17 mouse cellular contexts compared by ENCODE assay signal in the genomic region with DNA sequence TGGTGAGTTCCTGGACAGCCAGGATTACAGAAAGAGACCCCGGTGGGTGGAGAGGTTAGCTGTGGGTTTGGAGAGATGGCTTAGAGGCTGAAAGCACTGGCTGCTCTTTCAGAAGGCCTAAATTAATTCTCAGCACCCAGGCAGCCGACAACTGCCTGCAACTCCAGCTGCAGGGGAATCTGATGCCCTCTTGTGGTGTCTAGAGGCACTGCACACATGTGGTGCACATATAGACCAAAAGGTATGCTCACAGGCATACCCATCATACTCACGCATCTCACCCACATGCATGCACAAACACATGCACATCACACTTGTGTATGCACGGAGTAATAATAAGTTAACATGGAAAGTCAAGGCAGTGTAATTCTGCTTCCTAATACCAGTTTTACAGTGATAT. TPM values are rescaled to one million over a fixed set of nuclear protein-coding genes. Genes with fewer than 3 reads are reported as not detected.
DNase-seq lines count a peak whose midpoint lies in the region; ATAC-seq and TF ChIP-seq lines count a peak whose summit lies in the region.
"Had no signal": no experiment of that assay in that cellular context is flagged by ENCODE, and none has a peak within 500 bp of the region (broad histone marks: within the 10 kb centered on the region; RNA-seq: fewer than 3 reads in every experiment).

No protein-coding gene starts in this region.

- no peaks in the 10 kb centered on the region for H3K27me3 ChIP-seq in intestine, postnatal 0 days (replicated peaks; ENCODE audit: control insufficient read depth, insufficient read depth, low read length)
- no peaks in the 10 kb centered on the region for H3K27me3 ChIP-seq in intestine, embryonic 15.5 days (replicated peaks)
- H3K27me3 ChIP-seq in lung, postnatal 0 days (replicated peaks; ENCODE audit: insufficient read depth, low read length) = no peaks in the 10 kb centered on the region
- H3K27me3 ChIP-seq in ES-Bruce4 (ENCODE audit: control insufficient read depth, insufficient read depth, low read length, poor library complexity, severe bottlenecking) = no peaks in the 10 kb centered on the region
- H3K27me3 ChIP-seq: hindbrain, embryonic 15.5 days; limb, embryonic 15.5 days had no signal

- no peak for TF ChIP-seq EP300 in lung, postnatal 0 days (IDR thresholded peaks at IDR 0.05)
- TF ChIP-seq EP300 in ES-Bruce4 (IDR thresholded peaks at IDR 0.05; ENCODE audit: insufficient read depth, low read depth, low read length) = no peak

- TF ChIP-seq CTCF in intestine, postnatal 0 days (IDR thresholded peaks at IDR 0.05; ENCODE audit: low read depth) = peak; percentile 46
- TF ChIP-seq CTCF in lung, postnatal 0 days (IDR thresholded peaks at IDR 0.05) = peak; percentile 47
- peak; percentile 48 for TF ChIP-seq CTCF in ES-Bruce4 (IDR thresholded peaks at IDR 0.05; ENCODE audit: low read depth, low read length)
- TF ChIP-seq CTCF in brain, embryonic 14.5 days (IDR thresholded peaks at IDR 0.05; ENCODE audit: borderline replicate concordance, extremely low read depth, insufficient read depth, insufficient read length) = peak; percentile 42; the same call in 1 of the 2 replicates

- H3K36me3 ChIP-seq in intestine, postnatal 0 days (ENCODE audit: control insufficient read depth, insufficient read depth) = peaks cover 16% of the 10 kb centered on the region
- H3K36me3 ChIP-seq in intestine, embryonic 15.5 days = peaks cover 10% of the 10 kb centered on the region
- H3K36me3 ChIP-seq in lung, postnatal 0 days (ENCODE audit: insufficient read depth, low read length) = peaks cover 7% of the 10 kb centered on the region; the same call in 1 of the 2 replicates
- H3K36me3 ChIP-seq in ES-Bruce4 (ENCODE audit: control insufficient read depth, insufficient read depth, low read length, poor library complexity, severe bottlenecking) = no peaks in the 10 kb centered on the region

- no peak overlapping the region for H3K9ac ChIP-seq in intestine, postnatal 0 days (ENCODE audit: low read depth, low read length)
- H3K9ac ChIP-seq in intestine, embryonic 15.5 days = no peak overlapping the region
- H3K9ac ChIP-seq in lung, postnatal 0 days (replicated peaks; ENCODE audit: low read depth) = no peak overlapping the region
- no peak overlapping the region for H3K9ac ChIP-seq in ES-Bruce4 (ENCODE audit: low read depth, poor library complexity, severe bottlenecking)
- H3K9ac ChIP-seq: hindbrain, embryonic 15.5 days; limb, embryonic 15.5 days had no signal

- H3K4me1 ChIP-seq in intestine, postnatal 0 days (replicated peaks; ENCODE audit: control insufficient read depth, insufficient read depth, low read length) = no peaks in the 10 kb centered on the region
- no peaks in the 10 kb centered on the region for H3K4me1 ChIP-seq in intestine, embryonic 15.5 days (replicated peaks)
- no peaks in the 10 kb centered on the region for H3K4me1 ChIP-seq in lung, postnatal 0 days (ENCODE audit: insufficient read depth, low read depth, low read length)
- no peaks in the 10 kb centered on the region for H3K4me1 ChIP-seq in ES-Bruce4 (ENCODE audit: control insufficient read depth, insufficient read depth, low read length)
- H3K4me1 ChIP-seq: hindbrain, embryonic 15.5 days; limb, embryonic 15.5 days had no signal

- no peak for ATAC-seq in intestine, postnatal 0 days
- ATAC-seq in intestine, embryonic 15.5 days = no peak
- no peak for ATAC-seq in lung, postnatal 0 days
- ATAC-seq: forebrain, embryonic 14.5 days had no signal

- H3K9me3 ChIP-seq in intestine, postnatal 0 days (ENCODE audit: control insufficient read depth) = no peaks in the 10 kb centered on the region
- H3K9me3 ChIP-seq in intestine, embryonic 15.5 days = no peaks in the 10 kb centered on the region; the same call in 1 of the 2 replicates
- H3K9me3 ChIP-seq in lung, postnatal 0 days (ENCODE audit: low read length) = no peaks in the 10 kb centered on the region
- no peaks in the 10 kb centered on the region for H3K9me3 ChIP-seq in ES-Bruce4 (replicated peaks; ENCODE audit: control insufficient read depth, insufficient read depth, low read length, poor library complexity, severe bottlenecking)
- H3K9me3 ChIP-seq: hindbrain, embryonic 15.5 days; limb, embryonic 15.5 days had no signal

- DNase-seq in lung, postnatal 0 days (ENCODE audit: low spot score) = no peak
- DNase-seq in lung, postnatal 10 days = no peak
- DNase-seq in brain, embryonic 14.5 days (ENCODE audit: low read depth) = no peak
- no peak for DNase-seq in adrenal gland, postnatal 10 days
- DNase-seq in urinary bladder, postnatal 36 days (ENCODE audit: low spot score in 2 of 2) = no peak
- DNase-seq: adrenal gland, adult 8-10 months; cerebellum, adult 9-11 months; heart, adult 18-20 months; lung, postnatal 36 days; retina, postnatal 1 day had no signal

- no peak overlapping the region for H3K4me3 ChIP-seq in intestine, postnatal 0 days (ENCODE audit: low read depth, low read length)
- H3K4me3 ChIP-seq in intestine, embryonic 15.5 days (replicated peaks) = no peak overlapping the region
- no peak overlapping the region for H3K4me3 ChIP-seq in lung, postnatal 0 days (ENCODE audit: low read depth, low read length)
- no peak overlapping the region for H3K4me3 ChIP-seq in ES-Bruce4 (ENCODE audit: low read depth, low read length)
- H3K4me3 ChIP-seq: hindbrain, embryonic 15.5 days; limb, embryonic 15.5 days; midbrain, embryonic 10.5 days had no signal

- WGBS in intestine, postnatal 0 days = 97% methylated on average over 4 of the region's 4 CpGs
- WGBS in intestine, embryonic 15.5 days = 95% methylated on average over 4 of the region's 4 CpGs
- 99% methylated on average over 4 of the region's 4 CpGs for WGBS in lung, postnatal 0 days

- no peak overlapping the region for H3K4me2 ChIP-seq in intestine, postnatal 0 days (replicated peaks; ENCODE audit: low read depth)
- H3K4me2 ChIP-seq in intestine, embryonic 15.5 days (replicated peaks) = no peak overlapping the region
- no peak overlapping the region for H3K4me2 ChIP-seq in lung, postnatal 0 days (replicated peaks; ENCODE audit: low read depth, low read length)
- H3K4me2 ChIP-seq: hindbrain, embryonic 15.5 days; limb, embryonic 15.5 days had no signal

- H3K27ac ChIP-seq in intestine, postnatal 0 days (ENCODE audit: low read depth, low read length) = no peak overlapping the region
- no peak overlapping the region for H3K27ac ChIP-seq in intestine, embryonic 15.5 days
- no peak overlapping the region for H3K27ac ChIP-seq in lung, postnatal 0 days (ENCODE audit: low read length)
- H3K27ac ChIP-seq in ES-Bruce4 (ENCODE audit: insufficient read depth, low read length) = no peak overlapping the region
- H3K27ac ChIP-seq: hindbrain, embryonic 15.5 days; limb, embryonic 15.5 days; midbrain, embryonic 10.5 days had no signal

- TF ChIP-seq POLR2A in ES-Bruce4 (IDR thresholded peaks at IDR 0.05; ENCODE audit: insufficient read depth, low read length) = no peak
- TF ChIP-seq POLR2A in brain, embryonic 14.5 days (IDR thresholded peaks at IDR 0.05; ENCODE audit: borderline replicate concordance, extremely low read depth, insufficient read depth, insufficient read length, poor library complexity, severe bottlenecking) = no peak

RNA-seq across cellular contexts. Expression of a gene that starts 38.8 kb away (rescaled TPM):
- 116 and 118 TPM in 2 replicates for polyA plus RNA-seq in intestine, postnatal 0 days (2015; fragmentation: Nextera tagmentation; extraction: Ambion mirVana)
- polyA plus RNA-seq in intestine, embryonic 15.5 days (2015; fragmentation: Nextera tagmentation; extraction: Ambion mirVana) = 151 and 155 TPM in 2 replicates
- polyA plus RNA-seq in lung, postnatal 0 days (2015; fragmentation: Nextera tagmentation; extraction: Ambion mirVana) = 106 and 107 TPM in 2 replicates
- polyA plus RNA-seq in ES-Bruce4 (2011; ENCODE audit: insufficient read depth, insufficient read length, low read depth, missing spikeins) = 149 and 155 TPM in 2 replicates
- 82.3 and 93.6 TPM in 2 replicates for polyA plus RNA-seq in brain, embryonic 14.5 days (2012; rRNA removed)
- total RNA-seq in adrenal gland, postnatal 10 days (2021) = 100 to 1,000 TPM; 145 to 159 TPM

RNA-seq across cellular contexts. Expression of a gene that starts 39.2 kb away (rescaled TPM):
- polyA plus RNA-seq in intestine, postnatal 0 days (2015; fragmentation: Nextera tagmentation; extraction: Ambion mirVana) = 9.7 and 10.2 TPM in 2 replicates
- 13.3 and 15.0 TPM in 2 replicates for polyA plus RNA-seq in intestine, embryonic 15.5 days (2015; fragmentation: Nextera tagmentation; extraction: Ambion mirVana)
- polyA plus RNA-seq in lung, postnatal 0 days (2015; fragmentation: Nextera tagmentation; extraction: Ambion mirVana) = 12.4 and 14.5 TPM in 2 replicates
- 9.0 and 9.9 TPM in 2 replicates for polyA plus RNA-seq in ES-Bruce4 (2011; ENCODE audit: insufficient read depth, insufficient read length, low read depth, missing spikeins)
- 7.1 and 10.1 TPM in 2 replicates for polyA plus RNA-seq in brain, embryonic 14.5 days (2012; rRNA removed)
- 10 to 100 TPM; 17.0 to 18.3 TPM for total RNA-seq in adrenal gland, postnatal 10 days (2021)
